Mouse (Mus musculus) G1E (cell line): Measurements from ENCODE around the gene Hmgb2. TPM values are rescaled to one million over a fixed set of nuclear protein-coding genes. Genes with fewer than 3 reads are reported as not detected.

ENCODE experiments used
- ATAC-seq: 2 replicates; pipeline ENCODE4 v1.8.0; 2016; ENCODE audit warnings: mild to moderate bottlenecking; ENCODE audit not compliant: insufficient number of reproducible peaks, poor library complexity, low FRiP score, severe bottlenecking; ENCODE audit errors: extremely low read depth
- DNase-seq: peaks from one replicate; pipeline ENCODE4 v3.0.0; 2012; ENCODE audit warnings: low spot score
- H3K27me3 ChIP-seq: 2 replicates; pipeline ENCODE4 v1.6.1; 2012; ENCODE audit warnings: mild to moderate bottlenecking, low read length, inconsistent platforms; ENCODE audit not compliant: insufficient read depth
- H3K36me3 ChIP-seq: replicated peaks from 2 replicates; pipeline ENCODE3; 2012; ENCODE audit warnings: mild to moderate bottlenecking, inconsistent platforms
- H3K4me1 ChIP-seq: 2 replicates; pipeline ENCODE4 v1.6.1; 2012; ENCODE audit warnings: low read depth, low read length, inconsistent platforms, mixed read lengths; ENCODE audit not compliant: insufficient read depth
- H3K4me3 ChIP-seq: 2 replicates; pipeline ENCODE4 v1.5.1; 2012; ENCODE audit warnings: low read depth, mild to moderate bottlenecking, inconsistent platforms, low read length, moderate library complexity, mixed read lengths
- H3K9me3 ChIP-seq: replicated peaks from 2 replicates; pipeline ENCODE4 v1.6.1; 2012; ENCODE audit warnings: inconsistent platforms
- CTCF ChIP-seq: IDR thresholded peaks from 2 replicates; pipeline ENCODE4 v1.5.1; 2012; ENCODE audit warnings: low read depth, low read length, inconsistent platforms, mixed read lengths
- GATA1 ChIP-seq: IDR thresholded peaks from 2 replicates; pipeline ENCODE4 v1.6.1; 2012; ENCODE audit warnings: borderline replicate concordance, low read length, inconsistent platforms, mixed read lengths
- GATA2 ChIP-seq: IDR thresholded peaks from 2 replicates; pipeline ENCODE4 v1.6.1; 2012; ENCODE audit warnings: low read depth, low read length, inconsistent platforms, borderline replicate concordance
- POLR2AphosphoS5 ChIP-seq: IDR thresholded peaks from 2 replicates; pipeline ENCODE4 v1.6.1; 2012; ENCODE audit warnings: low read depth, low read length, inconsistent platforms; ENCODE audit not compliant: insufficient replicate concordance
- TAL1 ChIP-seq: conservative IDR thresholded peaks from 2 replicates; pipeline ENCODE4 v1.6.1; 2012; ENCODE audit warnings: low read depth, low read length, inconsistent platforms, mixed read lengths
- polyA plus RNA-seq: library from polyadenylated mRNA; stranded (reverse); fragments of >175 nt; gene quantifications from 2 replicates; pipeline ENCODE4 v1.2.3, GENCODE M21; 2012
- total RNA-seq, 2 experiments: library from RNA; stranded (forward) in 1 of 2; stranded (reverse) in 1 of 2; fragments of 200-1000 nt in 1 of 2; fragments of >200 nt in 1 of 2; fragmentation: Nextera tagmentation in 1 of 2; gene quantifications; 2 replicates each; pipeline ENCODE4 v1.2.3; 2014 to 2017

Hmgb2 gene
- total and polyA plus RNA-seq, 3 experiments = 132 to 610 (median 208) TPM

DNA sequence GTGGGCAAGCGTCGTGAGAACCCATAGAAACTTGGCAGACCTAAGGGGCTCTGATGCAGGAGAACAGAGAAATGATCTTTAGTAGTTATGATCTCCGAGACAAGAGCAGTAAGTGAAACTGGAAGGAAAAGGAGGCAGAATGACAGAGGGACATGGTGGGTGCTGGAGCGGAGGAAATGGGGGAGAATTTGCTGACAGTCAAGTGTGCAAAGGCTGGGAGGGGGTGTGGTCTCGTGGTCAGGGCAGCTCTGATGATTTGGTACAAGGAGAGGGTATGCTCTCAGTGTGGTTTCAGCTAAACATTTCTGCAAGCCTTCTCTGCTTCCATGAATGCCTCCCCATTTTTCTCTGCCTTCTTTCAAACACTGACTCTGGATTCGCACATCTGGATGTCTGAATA is 24.5 kb downstream of the Hmgb2 start:
- H3K27me3 ChIP-seq = no peaks in the 10 kb centered on the region
- H3K4me3 ChIP-seq = no peak overlapping the region
- TF ChIP-seq POLR2AphosphoS5 = no peak
- TF ChIP-seq GATA2 = no peak
- ATAC-seq = no peak
- H3K4me1 ChIP-seq = peaks cover 3% of the 10 kb centered on the region; the same call in 1 of the 2 replicates
- no peaks in the 10 kb centered on the region for H3K9me3 ChIP-seq
- peaks cover 59% of the 10 kb centered on the region for H3K36me3 ChIP-seq
- DNase-seq = no peak

DNA sequence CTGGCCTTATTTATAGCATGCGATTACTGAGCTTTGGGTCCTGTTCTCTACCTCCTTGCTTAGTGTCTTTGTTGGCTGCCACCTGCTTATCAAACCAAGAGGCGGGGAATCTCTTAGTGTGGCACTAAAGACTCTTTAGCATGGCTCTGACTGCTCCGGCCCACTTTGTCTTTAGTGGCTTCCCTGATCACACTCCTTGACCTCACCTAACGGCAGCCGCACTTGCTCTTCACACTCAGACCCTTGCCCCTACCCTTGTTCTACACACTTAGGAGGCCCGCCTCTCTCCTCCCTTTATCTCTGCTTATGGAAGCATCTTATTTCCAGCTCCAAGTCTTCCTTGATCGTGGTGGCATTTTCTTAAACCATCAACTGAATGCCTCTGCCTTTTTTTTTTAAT is 26.9 kb downstream of the Hmgb2 start:
- H3K4me3 ChIP-seq = no peak overlapping the region
- no peaks in the 10 kb centered on the region for H3K9me3 ChIP-seq
- peaks cover 58% of the 10 kb centered on the region for H3K36me3 ChIP-seq
- no peaks in the 10 kb centered on the region for H3K27me3 ChIP-seq
- DNase-seq (no peak), ATAC-seq (no peak)
- TF ChIP-seq CTCF = no peak
- TF ChIP-seq POLR2AphosphoS5 = no peak
- H3K4me1 ChIP-seq = peaks cover 3% of the 10 kb centered on the region; the same call in 1 of the 2 replicates

DNA sequence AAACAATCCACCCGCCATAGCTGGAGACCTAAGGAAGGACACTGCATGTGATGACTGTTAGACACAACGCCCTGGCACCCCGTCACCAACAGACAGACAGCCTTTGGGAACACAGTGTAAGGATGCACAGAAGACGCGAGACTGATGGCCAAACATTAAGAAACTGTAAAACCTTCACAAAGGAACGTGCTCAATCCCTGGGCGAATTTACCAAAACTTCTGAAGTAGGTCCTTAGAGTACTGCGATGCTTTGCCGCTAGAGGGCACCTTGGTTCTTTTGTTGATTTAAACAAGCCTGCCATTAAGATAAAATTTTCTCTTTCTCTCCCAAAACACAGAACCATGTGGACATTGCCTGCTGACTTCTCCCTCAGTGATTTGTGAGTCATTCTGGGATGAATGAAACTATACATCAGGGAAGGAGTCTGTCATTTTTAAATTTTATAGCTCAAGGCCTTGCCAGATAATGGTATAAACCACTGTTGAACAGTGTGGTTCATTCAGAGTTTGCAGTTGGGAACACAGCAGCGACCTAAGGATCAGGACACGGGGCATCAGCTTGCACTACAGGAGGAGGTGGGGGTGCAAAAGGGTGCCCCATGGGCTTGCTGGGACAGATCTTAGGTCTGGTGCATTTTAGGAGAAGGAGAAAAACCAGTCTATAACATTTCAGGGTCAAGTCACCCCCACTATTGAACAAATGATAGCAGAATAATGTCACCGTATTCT is 28.6 kb downstream of the Hmgb2 start:
- H3K4me1 ChIP-seq = peaks cover 3% of the 10 kb centered on the region; the same call in 1 of the 2 replicates
- peak; percentile 11 for DNase-seq
- TF ChIP-seq CTCF (peak; percentile 64; the same call in 1 of the 2 replicates), GATA1 (no peak)

DNA sequence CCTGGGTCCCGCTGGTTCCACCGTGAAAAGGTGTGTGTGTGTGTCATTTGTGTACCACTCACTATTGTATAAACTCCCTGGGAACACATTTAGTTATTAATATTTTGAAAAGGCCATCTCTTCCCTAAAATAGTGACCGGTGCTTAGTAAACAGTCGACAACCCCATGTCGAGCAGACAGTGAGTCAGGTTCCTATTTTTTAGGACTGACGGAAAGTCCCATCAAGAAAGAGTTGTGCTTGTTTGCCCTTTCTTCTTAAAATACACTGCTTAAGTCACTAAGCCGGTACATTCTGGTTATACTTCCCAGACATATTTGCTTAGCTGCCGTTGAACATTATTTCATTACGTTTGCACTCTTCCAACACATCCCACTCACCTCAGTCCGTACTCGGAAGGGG is 29.2 kb downstream of the Hmgb2 start:
- peaks cover 49% of the 10 kb centered on the region for H3K36me3 ChIP-seq
- no peak for TF ChIP-seq GATA1
- TF ChIP-seq POLR2AphosphoS5 = no peak
- no peak for TF ChIP-seq GATA2
- no peak for TF ChIP-seq CTCF
- TF ChIP-seq TAL1 = no peak
- no peak overlapping the region for H3K4me3 ChIP-seq
- H3K9me3 ChIP-seq = no peaks in the 10 kb centered on the region
- no peak for ATAC-seq
- no peaks in the 10 kb centered on the region for H3K27me3 ChIP-seq
- H3K4me1 ChIP-seq = peaks cover 3% of the 10 kb centered on the region; the same call in 1 of the 2 replicates
- no peak for DNase-seq

More for the DNA sequence above, 28.6 kb downstream of the Hmgb2 start:
- no peaks in the 10 kb centered on the region for H3K27me3 ChIP-seq
- no peak overlapping the region for H3K4me3 ChIP-seq
- H3K36me3 ChIP-seq = peaks cover 54% of the 10 kb centered on the region
- ATAC-seq = no peak
- H3K9me3 ChIP-seq = no peaks in the 10 kb centered on the region

DNA sequence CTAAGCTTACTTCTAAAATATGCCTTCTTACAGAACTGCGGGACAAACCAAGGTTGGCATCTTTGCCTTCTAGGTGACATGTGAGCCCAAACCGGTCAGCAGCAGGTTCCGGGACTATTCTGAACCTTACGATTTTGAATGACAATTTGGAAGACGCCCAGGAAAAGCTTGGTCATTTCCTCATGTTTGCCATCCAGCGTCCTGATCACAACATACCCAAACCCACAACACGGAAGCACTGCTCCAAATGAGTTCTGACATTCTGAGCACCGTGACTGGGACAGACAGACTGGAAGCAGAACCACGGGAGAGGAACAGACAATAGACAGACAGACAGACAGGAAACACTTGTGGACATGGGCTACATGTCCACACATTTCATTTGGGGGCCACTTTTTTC is 29.7 kb downstream of the Hmgb2 start:
- Histone ChIP-seq H3K4me3 (no peak overlapping the region), H3K27me3 (no peaks in the 10 kb centered on the region), H3K36me3 (peaks cover 45% of the 10 kb centered on the region), H3K4me1 (no peaks in the 10 kb centered on the region), H3K9me3 (no peaks in the 10 kb centered on the region)
- no peak for TF ChIP-seq GATA2
- no peak for TF ChIP-seq POLR2AphosphoS5
- TF ChIP-seq GATA1 = no peak
- no peak for TF ChIP-seq TAL1
- TF ChIP-seq CTCF = no peak
- no peak for DNase-seq
- no peak for ATAC-seq

DNA sequence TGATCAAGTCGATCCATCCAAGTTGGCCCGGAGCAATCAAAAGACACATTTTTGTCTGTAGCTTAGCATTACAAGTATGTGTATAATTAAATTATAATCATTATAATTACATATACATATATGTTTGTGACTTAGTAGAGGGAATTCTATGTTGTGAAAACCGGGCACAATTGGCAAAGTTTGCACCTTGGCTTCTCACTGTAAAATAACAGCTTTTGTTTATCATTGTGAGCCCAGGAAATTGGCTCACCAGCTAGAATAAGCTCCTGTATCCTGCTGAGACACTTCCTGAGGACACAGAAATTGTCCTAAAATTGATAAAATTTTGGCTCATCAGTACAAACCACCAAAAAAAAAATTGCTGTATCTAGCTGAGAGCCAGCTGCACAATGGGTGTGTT is 34.7 kb downstream of the Hmgb2 start:
- Histone ChIP-seq H3K36me3 (peaks cover 42% of the 10 kb centered on the region), H3K4me3 (no peak overlapping the region), H3K4me1 (no peaks in the 10 kb centered on the region), H3K27me3 (no peaks in the 10 kb centered on the region), H3K9me3 (no peaks in the 10 kb centered on the region)
- no peak for TF ChIP-seq GATA1
- no peak for TF ChIP-seq TAL1
- no peak for TF ChIP-seq POLR2AphosphoS5
- no peak for TF ChIP-seq CTCF
- no peak for TF ChIP-seq GATA2
- DNase-seq (no peak), ATAC-seq (no peak)

DNA sequence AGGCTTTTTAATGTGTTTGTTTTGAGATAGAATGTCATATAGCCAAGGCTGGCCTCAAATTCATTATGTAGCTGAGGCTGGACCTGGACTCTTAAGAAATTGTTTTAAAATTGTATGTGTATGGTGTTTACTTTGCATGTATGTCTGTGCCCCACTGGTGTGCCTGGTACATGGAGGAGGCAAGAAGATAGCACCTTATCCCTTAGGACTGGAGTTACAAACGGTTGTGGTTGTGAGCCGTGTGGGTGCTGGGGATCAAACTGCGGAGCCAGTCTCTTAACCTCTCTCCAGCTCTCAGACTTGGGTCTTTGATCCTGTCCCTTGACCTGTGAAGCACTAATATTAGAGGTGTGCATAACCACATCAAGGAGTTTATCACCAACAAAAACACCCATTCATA is 35.1 kb downstream of the Hmgb2 start:
- no peak for TF ChIP-seq GATA2
- H3K4me3 ChIP-seq = no peak overlapping the region
- peaks cover 42% of the 10 kb centered on the region for H3K36me3 ChIP-seq
- H3K9me3 ChIP-seq = no peaks in the 10 kb centered on the region
- H3K4me1 ChIP-seq = no peaks in the 10 kb centered on the region
- no peaks in the 10 kb centered on the region for H3K27me3 ChIP-seq
- no peak for ATAC-seq
- DNase-seq = no peak
